Mouse (Mus musculus) testis, adult 2 months (tissue): Measurements from ENCODE around the gene Irak2.

Experiments
- CTCF ChIP-seq: fragments of 200-500 bp; IDR thresholded peaks from 2 replicates; pipeline ENCODE4 v1.5.1; 2012; ENCODE audit warnings: low read depth, mild to moderate bottlenecking, inconsistent platforms, low read length, moderate library complexity; ENCODE audit not compliant: control insufficient read depth, insufficient read depth, insufficient replicate concordance
- POLR2A ChIP-seq: fragments of 200-500 bp; IDR thresholded peaks from 2 replicates; pipeline ENCODE4 v1.6.1; 2012; ENCODE audit warnings: low read depth, mild to moderate bottlenecking, inconsistent platforms, low read length, moderate library complexity; ENCODE audit not compliant: control insufficient read depth

DNA sequence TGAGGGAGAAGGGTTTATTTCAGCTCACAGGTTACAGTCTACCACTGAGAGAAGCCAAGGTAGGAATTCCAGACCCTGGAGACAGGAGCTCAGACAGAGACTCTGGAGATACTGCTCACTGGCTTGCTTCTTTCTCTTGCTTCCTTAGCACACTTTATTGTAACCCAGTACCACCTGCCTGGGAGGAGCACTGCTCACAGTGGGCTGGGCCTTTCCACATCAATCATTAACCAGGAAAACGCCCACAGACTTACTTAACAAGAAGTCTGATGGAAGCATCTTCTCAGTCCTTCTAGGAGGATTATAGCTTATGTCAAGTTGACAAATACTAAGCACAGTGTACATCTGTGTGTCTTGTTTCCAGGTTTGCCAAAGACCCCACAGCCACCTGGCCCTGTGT is 76.5 kb downstream of the Irak2 start:
- TF ChIP-seq CTCF, result no peak
- no peak for TF ChIP-seq POLR2A
